Comparison of ENCODE assay signal across 8 mouse cellular contexts in genomic region chr9:22117754-22118456, GRCm38 (mm10). TPM values are rescaled to one million over a fixed set of nuclear protein-coding genes. Genes with fewer than 3 reads are reported as not detected.
DNase-seq lines count a peak whose midpoint lies in the region; ATAC-seq and TF ChIP-seq lines count a peak whose summit lies in the region.

No protein-coding gene starts in this region.

- H3K4me3 ChIP-seq in forebrain, embryonic 14.5 days (ENCODE audit: low read depth, low read length) = peak overlapping the region; percentile 83
- no peak overlapping the region for H3K4me3 ChIP-seq in intestine, postnatal 0 days (ENCODE audit: low read depth, low read length)
- H3K4me3 ChIP-seq in limb, embryonic 14.5 days (replicated peaks; ENCODE audit: low read length) = peak overlapping the region; percentile 92
- peak overlapping the region; percentile 67 for H3K4me3 ChIP-seq in midbrain, embryonic 15.5 days
- H3K4me3 ChIP-seq in stomach, embryonic 15.5 days (replicated peaks) = peak overlapping the region; percentile 82

- peaks cover 12% of the 10 kb centered on the region for H3K36me3 ChIP-seq in forebrain, embryonic 14.5 days (ENCODE audit: control insufficient read depth, insufficient read depth, low read length)
- H3K36me3 ChIP-seq in intestine, postnatal 0 days (ENCODE audit: control insufficient read depth, insufficient read depth) = peaks cover 9% of the 10 kb centered on the region; the same call in 1 of the 2 replicates
- H3K36me3 ChIP-seq in limb, embryonic 14.5 days (ENCODE audit: control insufficient read depth, insufficient read depth, low read length) = peaks cover 12% of the 10 kb centered on the region
- H3K36me3 ChIP-seq in midbrain, embryonic 15.5 days (replicated peaks) = 0 out of 2 replicates have a peak, but pooled peaks cover 1% of the 10 kb centered on the region
- H3K36me3 ChIP-seq in stomach, embryonic 15.5 days = peaks cover 8% of the 10 kb centered on the region; the same call in 1 of the 2 replicates

- H3K27ac ChIP-seq in forebrain, embryonic 14.5 days (ENCODE audit: low read depth, low read length) = no peak overlapping the region
- no peak overlapping the region for H3K27ac ChIP-seq in intestine, postnatal 0 days (ENCODE audit: low read depth, low read length)
- no peak overlapping the region for H3K27ac ChIP-seq in limb, embryonic 14.5 days (replicated peaks; ENCODE audit: low read depth, low read length)
- H3K27ac ChIP-seq in midbrain, embryonic 15.5 days = peak overlapping the region; percentile 72; the same call in 1 of the 2 replicates
- no peak overlapping the region for H3K27ac ChIP-seq in stomach, embryonic 15.5 days

- TF ChIP-seq CTCF in intestine, postnatal 0 days (IDR thresholded peaks at IDR 0.05; ENCODE audit: low read depth) = peak; percentile 86

- H3K9ac ChIP-seq in forebrain, embryonic 14.5 days (ENCODE audit: low read length) = peak overlapping the region; percentile 87
- no peak overlapping the region for H3K9ac ChIP-seq in intestine, postnatal 0 days (ENCODE audit: low read depth, low read length)
- peak overlapping the region; percentile 90 for H3K9ac ChIP-seq in limb, embryonic 14.5 days (ENCODE audit: low read depth, low read length, severe bottlenecking)
- peak overlapping the region; percentile 60; the same call in 1 of the 2 replicates for H3K9ac ChIP-seq in midbrain, embryonic 15.5 days
- peak overlapping the region; percentile 38; the same call in 1 of the 2 replicates for H3K9ac ChIP-seq in stomach, embryonic 15.5 days

- WGBS in forebrain, embryonic 14.5 days = 48% methylated on average over 10 of the region's 10 CpGs
- 41% methylated on average over 10 of the region's 10 CpGs for WGBS in intestine, postnatal 0 days
- 44% methylated on average over 10 of the region's 10 CpGs for WGBS in limb, embryonic 14.5 days
- 47% methylated on average over 10 of the region's 10 CpGs for WGBS in midbrain, embryonic 15.5 days
- WGBS in stomach, embryonic 15.5 days = 43% methylated on average over 10 of the region's 10 CpGs

- no peak for ATAC-seq in forebrain, embryonic 14.5 days
- no peak for ATAC-seq in intestine, postnatal 0 days
- ATAC-seq in limb, embryonic 14.5 days (ENCODE audit: low FRiP score, low read depth) = no peak
- no peak for ATAC-seq in midbrain, embryonic 15.5 days (replicated peaks)
- no peak for ATAC-seq in stomach, embryonic 15.5 days (ENCODE audit: insufficient read depth, low FRiP score, low read depth)

- DNase-seq in layer of hippocampus, adult 11-12 months (ENCODE audit: low spot score) = peak; percentile 74
- DNase-seq in layer of hippocampus, postnatal 36 days = no peak
- DNase-seq in c-Kit-positive CD71-positive TER-119-positive erythroid progenitor cells, embryonic 14.5 days (ENCODE audit: low spot score) = peak; percentile 86
- peak; percentile 70 for DNase-seq in forebrain, embryonic 14.5 days (ENCODE audit: low spot score)
- DNase-seq in limb, embryonic 14.5 days (ENCODE audit: low spot score) = peak; percentile 69

- TF ChIP-seq POLR2A in limb, embryonic 14.5 days (IDR thresholded peaks at IDR 0.05; ENCODE audit: borderline replicate concordance, extremely low read depth, insufficient read depth, insufficient read length) = no peak

- H3K9me3 ChIP-seq in forebrain, embryonic 14.5 days (replicated peaks; ENCODE audit: control insufficient read depth, low read length) = no peaks in the 10 kb centered on the region
- no peaks in the 10 kb centered on the region for H3K9me3 ChIP-seq in intestine, postnatal 0 days (ENCODE audit: control insufficient read depth)
- no peaks in the 10 kb centered on the region for H3K9me3 ChIP-seq in limb, embryonic 14.5 days (ENCODE audit: control insufficient read depth, low read length)
- H3K9me3 ChIP-seq in midbrain, embryonic 15.5 days = no peaks in the 10 kb centered on the region
- H3K9me3 ChIP-seq in stomach, embryonic 15.5 days = no peaks in the 10 kb centered on the region

- no peaks in the 10 kb centered on the region for H3K27me3 ChIP-seq in forebrain, embryonic 14.5 days (replicated peaks; ENCODE audit: control insufficient read depth, insufficient read depth, low read length)
- H3K27me3 ChIP-seq in intestine, postnatal 0 days (replicated peaks; ENCODE audit: control insufficient read depth, insufficient read depth, low read length) = no peaks in the 10 kb centered on the region
- H3K27me3 ChIP-seq in limb, embryonic 14.5 days (ENCODE audit: control insufficient read depth, insufficient read depth, low read length) = no peaks in the 10 kb centered on the region
- no peaks in the 10 kb centered on the region for H3K27me3 ChIP-seq in midbrain, embryonic 15.5 days (replicated peaks)
- no peaks in the 10 kb centered on the region for H3K27me3 ChIP-seq in stomach, embryonic 15.5 days (replicated peaks)

- H3K4me2 ChIP-seq in forebrain, embryonic 14.5 days (ENCODE audit: low read length) = peak overlapping the region; percentile 74
- peak overlapping the region; percentile 87 for H3K4me2 ChIP-seq in intestine, postnatal 0 days (replicated peaks; ENCODE audit: low read depth)
- H3K4me2 ChIP-seq in limb, embryonic 14.5 days (replicated peaks; ENCODE audit: low read depth, low read length, severe bottlenecking) = peak overlapping the region; percentile 65
- peak overlapping the region; percentile 77 for H3K4me2 ChIP-seq in midbrain, embryonic 15.5 days
- peak overlapping the region; percentile 85 for H3K4me2 ChIP-seq in stomach, embryonic 15.5 days

- peaks cover 12% of the 10 kb centered on the region for H3K4me1 ChIP-seq in forebrain, embryonic 14.5 days (ENCODE audit: control insufficient read depth, insufficient read depth, low read length)
- 0 out of 2 replicates have a peak, but pooled peaks cover 4% of the 10 kb centered on the region for H3K4me1 ChIP-seq in intestine, postnatal 0 days (replicated peaks; ENCODE audit: control insufficient read depth, insufficient read depth, low read length)
- H3K4me1 ChIP-seq in limb, embryonic 14.5 days (ENCODE audit: control insufficient read depth, insufficient read depth, low read length) = peaks cover 11% of the 10 kb centered on the region
- peaks cover 20% of the 10 kb centered on the region for H3K4me1 ChIP-seq in midbrain, embryonic 15.5 days
- peaks cover 12% of the 10 kb centered on the region for H3K4me1 ChIP-seq in stomach, embryonic 15.5 days

RNA-seq across cellular contexts. Expression of gene Elof1, which starts 0.9 kb away (rescaled TPM):
- 10 to 100 TPM; 53.5 to 57.9 TPM for total RNA-seq in layer of hippocampus, postnatal 36 days (2021)
- 213 and 240 TPM in 2 replicates for polyA plus RNA-seq in forebrain, embryonic 14.5 days (2014; fragmentation: Nextera tagmentation; extraction: Ambion mirVana)
- polyA plus RNA-seq in intestine, postnatal 0 days (2015; fragmentation: Nextera tagmentation; extraction: Ambion mirVana) = 93.7 and 99.4 TPM in 2 replicates
- polyA plus RNA-seq in limb, embryonic 14.5 days (2012; rRNA removed) = 145 and 168 TPM in 2 replicates
- 199 and 206 TPM in 2 replicates for polyA plus RNA-seq in limb, embryonic 14.5 days (2014; fragmentation: Nextera tagmentation; extraction: Ambion mirVana)
- polyA plus RNA-seq in midbrain, embryonic 15.5 days (2015; fragmentation: Nextera tagmentation; extraction: Ambion mirVana) = 181 and 198 TPM in 2 replicates
- 163 and 165 TPM in 2 replicates for polyA plus RNA-seq in stomach, embryonic 15.5 days (2015; fragmentation: Nextera tagmentation; extraction: Ambion mirVana)

RNA-seq across cellular contexts. Expression of gene Acp5, which starts 17.6 kb away (rescaled TPM):
- 1 to 10 TPM in 1 of 2 experiments, under 1 TPM in 1; 0.91 to 1.3 TPM for total RNA-seq in layer of hippocampus, postnatal 36 days (2021)
- 0.38 and 0.42 TPM in 2 replicates for polyA plus RNA-seq in forebrain, embryonic 14.5 days (2014; fragmentation: Nextera tagmentation; extraction: Ambion mirVana)
- 175 and 178 TPM in 2 replicates for polyA plus RNA-seq in intestine, postnatal 0 days (2015; fragmentation: Nextera tagmentation; extraction: Ambion mirVana)
- polyA plus RNA-seq in limb, embryonic 14.5 days (2012; rRNA removed) = 20.3 and 21.6 TPM in 2 replicates
- 17.0 and 23.6 TPM in 2 replicates for polyA plus RNA-seq in limb, embryonic 14.5 days (2014; fragmentation: Nextera tagmentation; extraction: Ambion mirVana)
- polyA plus RNA-seq in midbrain, embryonic 15.5 days (2015; fragmentation: Nextera tagmentation; extraction: Ambion mirVana) = 0.66 and 0.96 TPM in 2 replicates
- polyA plus RNA-seq in stomach, embryonic 15.5 days (2015; fragmentation: Nextera tagmentation; extraction: Ambion mirVana) = 29.4 and 38.3 TPM in 2 replicates

RNA-seq across cellular contexts. Expression of gene Cnn1, which starts 18.9 kb away (rescaled TPM):
- under 1 TPM; 0.55 to 0.61 TPM for total RNA-seq in layer of hippocampus, postnatal 36 days (2021)
- 0.19 and 0.72 TPM in 2 replicates for polyA plus RNA-seq in forebrain, embryonic 14.5 days (2014; fragmentation: Nextera tagmentation; extraction: Ambion mirVana)
- 419 and 432 TPM in 2 replicates for polyA plus RNA-seq in intestine, postnatal 0 days (2015; fragmentation: Nextera tagmentation; extraction: Ambion mirVana)
- 2.3 and 3.0 TPM in 2 replicates for polyA plus RNA-seq in limb, embryonic 14.5 days (2012; rRNA removed)
- 3.1 and 4.4 TPM in 2 replicates for polyA plus RNA-seq in limb, embryonic 14.5 days (2014; fragmentation: Nextera tagmentation; extraction: Ambion mirVana)
- polyA plus RNA-seq in midbrain, embryonic 15.5 days (2015; fragmentation: Nextera tagmentation; extraction: Ambion mirVana) = 1.9 and 2.4 TPM in 2 replicates
- polyA plus RNA-seq in stomach, embryonic 15.5 days (2015; fragmentation: Nextera tagmentation; extraction: Ambion mirVana) = 403 and 444 TPM in 2 replicates

RNA-seq across cellular contexts. Expression of gene Ecsit, which starts 32.7 kb away (rescaled TPM):
- 10 to 100 TPM; 42.2 to 46.3 TPM for total RNA-seq in layer of hippocampus, postnatal 36 days (2021)
- 47.2 and 56.2 TPM in 2 replicates for polyA plus RNA-seq in forebrain, embryonic 14.5 days (2014; fragmentation: Nextera tagmentation; extraction: Ambion mirVana)
- polyA plus RNA-seq in intestine, postnatal 0 days (2015; fragmentation: Nextera tagmentation; extraction: Ambion mirVana) = 23.8 and 25.3 TPM in 2 replicates
- polyA plus RNA-seq in limb, embryonic 14.5 days (2012; rRNA removed) = 36.3 and 37.5 TPM in 2 replicates
- polyA plus RNA-seq in limb, embryonic 14.5 days (2014; fragmentation: Nextera tagmentation; extraction: Ambion mirVana) = 30.6 and 32.9 TPM in 2 replicates
- polyA plus RNA-seq in midbrain, embryonic 15.5 days (2015; fragmentation: Nextera tagmentation; extraction: Ambion mirVana) = 58.8 and 59.4 TPM in 2 replicates
- 40.4 and 42.8 TPM in 2 replicates for polyA plus RNA-seq in stomach, embryonic 15.5 days (2015; fragmentation: Nextera tagmentation; extraction: Ambion mirVana)

RNA-seq across cellular contexts. Expression of gene Pigyl, which starts 38.7 kb away (rescaled TPM):
- total RNA-seq in layer of hippocampus, postnatal 36 days (2021) = 10 to 100 TPM; 44.9 to 47.4 TPM
- polyA plus RNA-seq in forebrain, embryonic 14.5 days (2014; fragmentation: Nextera tagmentation; extraction: Ambion mirVana) = 93.5 and 109 TPM in 2 replicates
- 121 and 123 TPM in 2 replicates for polyA plus RNA-seq in intestine, postnatal 0 days (2015; fragmentation: Nextera tagmentation; extraction: Ambion mirVana)
- 54.5 and 62.4 TPM in 2 replicates for polyA plus RNA-seq in limb, embryonic 14.5 days (2012; rRNA removed)
- 80.9 and 82.4 TPM in 2 replicates for polyA plus RNA-seq in limb, embryonic 14.5 days (2014; fragmentation: Nextera tagmentation; extraction: Ambion mirVana)
- 84.2 and 85.7 TPM in 2 replicates for polyA plus RNA-seq in midbrain, embryonic 15.5 days (2015; fragmentation: Nextera tagmentation; extraction: Ambion mirVana)
- polyA plus RNA-seq in stomach, embryonic 15.5 days (2015; fragmentation: Nextera tagmentation; extraction: Ambion mirVana) = 88.6 and 97.2 TPM in 2 replicates

Comparison
In these comparisons a context has a peak if more than half of its experiments do, and no peak if none do; other contexts are left out.
1. DNase-seq: peak in layer of hippocampus, adult 11-12 months (single experiment), c-Kit-positive CD71-positive TER-119-positive erythroid progenitor cells, embryonic 14.5 days (single experiment), forebrain, embryonic 14.5 days (single experiment) and limb, embryonic 14.5 days (single experiment); none in layer of hippocampus, postnatal 36 days (0 of 2).
2. RNA of gene Cnn1, which starts 18.9 kb away (polyA plus RNA-seq): 403 to 444 TPM in stomach, embryonic 15.5 days and 419 to 432 TPM in intestine, postnatal 0 days; 2.3 to 4.4 TPM in limb, embryonic 14.5 days, 1.9 to 2.4 TPM in midbrain, embryonic 15.5 days and 0.19 to 0.72 TPM in forebrain, embryonic 14.5 days; every median in the first group is over 10 times any median in the second.
3. Peak in every context shown above with its lines, with median percentiles within 50 percentile points of each other: H3K4me2 ChIP-seq.